Mouse (Mus musculus) G1E (cell line): ENCODE measurements around the gene Rhoj.
A peak's percentile ranks its signal among the peaks of the same experiment; 100 is the strongest.

Experiments used
- CTCF ChIP-seq: IDR thresholded peaks from 2 replicates; pipeline ENCODE4 v1.5.1; 2012; ENCODE audit warnings: low read depth, low read length, inconsistent platforms, mixed read lengths
- GATA1 ChIP-seq: IDR thresholded peaks from 2 replicates; pipeline ENCODE4 v1.6.1; 2012; ENCODE audit warnings: borderline replicate concordance, low read length, inconsistent platforms, mixed read lengths
- POLR2AphosphoS5 ChIP-seq: IDR thresholded peaks from 2 replicates; pipeline ENCODE4 v1.6.1; 2012; ENCODE audit warnings: low read depth, low read length, inconsistent platforms; ENCODE audit not compliant: insufficient replicate concordance
- TAL1 ChIP-seq: conservative IDR thresholded peaks from 2 replicates; pipeline ENCODE4 v1.6.1; 2012; ENCODE audit warnings: low read depth, low read length, inconsistent platforms, mixed read lengths

GRCm38 (mm10) chr12:75389308-75390135 is 81.4 kb downstream of the Rhoj start:
- TF ChIP-seq CTCF (peak; percentile 59; the same call in 1 of the 2 replicates), GATA1 (no peak), TAL1 (no peak), POLR2AphosphoS5 (no peak)
